Mouse (Mus musculus) forebrain, embryonic 10.5 days (tissue): Measurements from ENCODE around the gene Vamp8. TPM values are rescaled to one million over a fixed set of nuclear protein-coding genes. Genes with fewer than 3 reads are reported as not detected.

ENCODE experiments used
- DNase-seq: peaks from one replicate; pipeline ENCODE4 v3.0.0-alpha.2; 2017; ENCODE audit warnings: low spot score; ENCODE audit errors: extremely low spot score
- H3K27ac ChIP-seq: fragments of 300-500 bp; sonication (generic); 2 replicates; pipeline ENCODE4 v1.5.1; 2016; ENCODE audit warnings: mild to moderate bottlenecking
- H3K27me3 ChIP-seq: fragments of 300-500 bp; sonication (generic); 2 replicates; pipeline ENCODE4 v1.6.1; 2016; ENCODE audit warnings: mild to moderate bottlenecking; ENCODE audit not compliant: poor library complexity, severe bottlenecking
- H3K36me3 ChIP-seq: fragments of 300-500 bp; sonication (generic); replicated peaks from 2 replicates; pipeline ENCODE4 v1.6.1; 2016; ENCODE audit warnings: mild to moderate bottlenecking, moderate library complexity
- H3K4me1 ChIP-seq: fragments of 300-500 bp; sonication (generic); 2 replicates; pipeline ENCODE4 v1.6.1; 2016
- H3K4me3 ChIP-seq: fragments of 300-500 bp; sonication (generic); 2 replicates; pipeline ENCODE4 v1.5.1; 2016; ENCODE audit warnings: mild to moderate bottlenecking, moderate library complexity
- H3K9me3 ChIP-seq: fragments of 300-500 bp; sonication (generic); 2 replicates; pipeline ENCODE4 v1.6.1; 2016; ENCODE audit warnings: mild to moderate bottlenecking, moderate library complexity
- WGBS: fragments of 180-500 bp; shearing (Covaris S2); methylation state at CpG from one replicate; pipeline ENCODE4 v1.1.7; 2016; 5-methylcytosine and 5-hydroxymethylcytosine counted together
- polyA plus RNA-seq: library from polyadenylated mRNA; unstranded; fragments of >200 nt; fragmentation: Nextera tagmentation; extraction: Ambion mirVana; gene quantifications from 2 replicates; pipeline ENCODE4 v1.2.1, GENCODE M21; 2016

Vamp8 gene
- polyA plus RNA-seq, 1 experiment from 2014 or later, result 40.5 TPM

GRCm38 (mm10) chr6:72418279-72418678, 27.8 kb upstream of the Vamp8 start:
- H3K36me3 ChIP-seq, result peaks cover 59% of the 10 kb centered on the region
- H3K9me3 ChIP-seq, result no peaks in the 10 kb centered on the region
- H3K27me3 ChIP-seq, result no peaks in the 10 kb centered on the region
- DNase-seq, result no peak
- H3K4me1 ChIP-seq, result peaks cover 19% of the 10 kb centered on the region
- H3K4me3 ChIP-seq, result no peak overlapping the region
- WGBS, result 94% methylated on average over 4 of the region's 4 CpGs
- no peak overlapping the region for H3K27ac ChIP-seq

- peaks cover 39% of the 10 kb centered on the region for H3K36me3 ChIP-seq
- H3K27me3 ChIP-seq, result no peaks in the 10 kb centered on the region
- WGBS, result 85% methylated on average over 7 of the region's 7 CpGs
- no peak overlapping the region for H3K4me3 ChIP-seq
- peaks cover 19% of the 10 kb centered on the region for H3K4me1 ChIP-seq
- no peak for DNase-seq
- no peaks in the 10 kb centered on the region for H3K9me3 ChIP-seq
- no peak overlapping the region for H3K27ac ChIP-seq
Measured at GRCm38 (mm10) chr6:72415964-72416772, 25.7 kb upstream of the Vamp8 start.

GRCm38 (mm10) chr6:72415181-72415580, 24.7 kb upstream of the Vamp8 start:
- Histone ChIP-seq H3K4me1 (peaks cover 19% of the 10 kb centered on the region), H3K9me3 (no peaks in the 10 kb centered on the region), H3K36me3 (peaks cover 29% of the 10 kb centered on the region), H3K4me3 (peak overlapping the region; percentile 92), H3K27ac (no peak overlapping the region), H3K27me3 (no peaks in the 10 kb centered on the region)
- WGBS, result 88% methylated on average over 5 of the region's 5 CpGs
- no peak for DNase-seq

DNA sequence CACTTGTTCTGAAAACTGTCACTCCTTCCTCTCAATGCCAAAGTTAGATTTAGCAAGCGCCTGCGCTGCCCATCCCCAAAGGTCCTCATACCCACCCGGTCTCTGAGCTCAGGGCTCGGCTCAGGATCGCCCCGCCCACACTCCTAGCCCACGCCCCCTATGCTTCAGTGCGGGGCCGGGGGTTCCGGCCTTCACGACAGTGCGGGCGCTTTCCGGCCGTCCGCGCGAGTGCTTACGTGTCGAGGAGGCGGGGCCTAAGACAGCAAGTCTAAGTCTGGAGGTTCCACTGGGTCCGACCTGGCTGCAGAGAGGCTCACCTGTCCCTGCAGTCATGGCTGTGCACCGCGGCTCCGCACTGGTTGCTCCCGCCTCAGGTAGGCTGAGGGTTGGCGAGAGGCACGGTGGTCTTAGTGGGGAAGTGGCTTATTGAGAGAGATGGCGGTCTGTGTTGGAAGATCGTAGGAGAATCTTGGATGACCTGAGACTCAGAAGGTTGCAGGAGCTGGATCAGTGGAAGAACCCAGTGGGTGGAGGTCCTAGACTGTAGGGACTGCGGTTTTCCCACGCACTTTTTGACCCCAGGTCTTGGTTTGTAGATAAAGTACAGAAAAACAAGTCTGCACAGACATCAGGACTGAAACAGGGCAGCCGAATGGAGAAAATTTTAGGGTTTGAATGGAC, 23.7 kb upstream of the Vamp8 start, which contains the start of gene Ggcx:
TSS of gene Ggcx (plus strand) at position 233 of the 681 bp plus-strand sequence.
- Histone ChIP-seq H3K27ac (peak within 1 kb of the TSS; percentile 89), H3K4me1 (peaks cover 19% of the 10 kb centered on the region), H3K9me3 (no peaks in the 10 kb centered on the region)

GRCm38 (mm10) chr6:72410518-72410917, 20.0 kb upstream of the Vamp8 start:
- no peaks in the 10 kb centered on the region for H3K36me3 ChIP-seq
- H3K27ac ChIP-seq, result no peak overlapping the region
- WGBS, result 88% methylated on average over 7 of the region's 7 CpGs

More for the DNA sequence above, 23.7 kb upstream of the Vamp8 start, which contains the start of gene Ggcx:
- Histone ChIP-seq H3K36me3 (peaks cover 20% of the 10 kb centered on the region), H3K27me3 (no peaks in the 10 kb centered on the region), H3K4me3 (peak within 1 kb of the TSS; percentile 92)
- peak; percentile 94 for DNase-seq
- WGBS, result 2% methylated on average over 33 of the region's 33 CpGs

DNA sequence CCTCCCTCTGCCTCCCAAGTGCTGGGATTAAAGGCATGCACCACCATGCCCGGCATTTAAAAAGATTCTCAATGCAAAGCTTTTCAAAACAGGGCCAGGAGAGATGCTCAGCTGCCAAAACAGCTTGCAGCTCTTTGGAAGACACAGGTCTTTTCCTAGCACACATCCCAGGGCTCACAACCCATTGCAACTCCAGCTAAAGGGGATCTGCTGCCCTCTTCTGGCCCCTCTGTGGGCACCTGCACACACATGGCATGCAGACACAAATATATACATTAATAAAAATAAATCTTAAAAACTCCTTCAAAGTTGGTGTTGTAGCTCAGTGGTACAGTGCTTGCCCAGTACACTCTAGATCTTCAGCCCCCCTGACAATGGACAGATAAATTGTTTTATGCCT, 19.5 kb upstream of the Vamp8 start:
- no peak for DNase-seq
- no peaks in the 10 kb centered on the region for H3K36me3 ChIP-seq
- no peaks in the 10 kb centered on the region for H3K9me3 ChIP-seq
- H3K27ac ChIP-seq, result no peak overlapping the region
- 47% methylated on average over 1 of the region's 1 CpGs for WGBS
- H3K4me1 ChIP-seq, result peaks cover 15% of the 10 kb centered on the region
- H3K27me3 ChIP-seq, result no peaks in the 10 kb centered on the region
- no peak overlapping the region for H3K4me3 ChIP-seq

More at GRCm38 (mm10) chr6:72410518-72410917, 20.0 kb upstream of the Vamp8 start:
- peaks cover 19% of the 10 kb centered on the region for H3K4me1 ChIP-seq
- no peaks in the 10 kb centered on the region for H3K27me3 ChIP-seq
- H3K4me3 ChIP-seq, result no peak overlapping the region
- DNase-seq, result no peak
- H3K9me3 ChIP-seq, result no peaks in the 10 kb centered on the region

DNA sequence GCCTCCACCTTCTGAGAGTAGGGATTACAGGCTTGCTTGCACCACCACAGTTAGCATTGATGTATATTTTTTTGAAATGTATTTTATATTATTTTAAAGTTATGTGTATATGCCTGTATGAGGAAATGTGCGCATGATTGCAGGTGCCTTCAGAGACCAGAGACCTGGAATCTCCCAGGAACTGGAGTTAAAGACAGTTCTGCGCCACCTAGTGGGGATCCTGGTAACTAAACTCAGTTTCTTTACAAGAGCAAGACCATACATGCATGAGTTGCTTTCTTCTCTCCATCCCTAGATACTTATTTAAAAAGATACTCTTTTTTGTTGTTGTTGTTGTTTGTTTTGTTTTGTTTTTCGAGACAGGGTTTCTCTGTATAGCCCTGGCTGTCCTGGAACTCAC, 19.1 kb upstream of the Vamp8 start:
- Histone ChIP-seq H3K27ac (no peak overlapping the region), H3K36me3 (no peaks in the 10 kb centered on the region), H3K4me1 (peaks cover 11% of the 10 kb centered on the region), H3K9me3 (no peaks in the 10 kb centered on the region), H3K27me3 (no peaks in the 10 kb centered on the region), H3K4me3 (no peak overlapping the region)
- DNase-seq, result peak; percentile 44
- WGBS, result 22% methylated on average over 3 of the region's 3 CpGs

DNA sequence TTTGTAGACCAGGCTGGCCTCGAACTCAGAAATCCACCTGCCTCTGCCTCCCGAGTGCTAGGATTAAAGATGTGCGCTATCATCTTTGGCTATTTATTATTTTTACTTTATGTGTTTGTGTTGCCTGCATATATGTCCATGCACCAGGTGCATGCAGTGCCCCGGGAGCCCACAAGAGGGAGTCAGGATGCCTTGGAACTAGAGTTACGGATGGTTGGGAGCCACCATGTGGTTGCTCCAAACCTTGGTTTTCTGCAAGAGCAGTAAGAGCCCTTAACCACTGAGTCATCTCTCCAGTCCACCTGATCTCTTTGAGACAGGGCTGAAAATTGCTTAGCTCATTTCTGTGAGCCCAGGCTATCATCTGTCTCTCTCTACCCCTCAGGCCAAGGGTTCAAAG, 16.6 kb upstream of the Vamp8 start:
- Histone ChIP-seq H3K4me3 (no peak overlapping the region), H3K9me3 (no peaks in the 10 kb centered on the region), H3K4me1 (no peaks in the 10 kb centered on the region), H3K27me3 (no peaks in the 10 kb centered on the region), H3K27ac (no peak overlapping the region), H3K36me3 (no peaks in the 10 kb centered on the region)
- peak; percentile 87 for DNase-seq
- WGBS, result 2% methylated on average over 5 of the region's 5 CpGs

- H3K9me3 ChIP-seq, result no peaks in the 10 kb centered on the region
- no peaks in the 10 kb centered on the region for H3K27me3 ChIP-seq
- no peak overlapping the region for H3K27ac ChIP-seq
- no peaks in the 10 kb centered on the region for H3K36me3 ChIP-seq
- no peaks in the 10 kb centered on the region for H3K4me1 ChIP-seq
- no peak for DNase-seq
- WGBS, result 86% methylated on average over 7 of the region's 7 CpGs
- H3K4me3 ChIP-seq, result no peak overlapping the region
Measured at GRCm38 (mm10) chr6:72405356-72405755, 14.9 kb upstream of the Vamp8 start.

- no peak overlapping the region for H3K4me3 ChIP-seq
- H3K4me1 ChIP-seq, result no peaks in the 10 kb centered on the region
- H3K36me3 ChIP-seq, result no peaks in the 10 kb centered on the region
- H3K9me3 ChIP-seq, result no peaks in the 10 kb centered on the region
- peak; percentile 61 for DNase-seq
- H3K27me3 ChIP-seq, result no peaks in the 10 kb centered on the region
- no peak overlapping the region for H3K27ac ChIP-seq
- 29% methylated on average over 7 of the region's 7 CpGs for WGBS
Measured at GRCm38 (mm10) chr6:72401875-72402274, 11.4 kb upstream of the Vamp8 start.

- Histone ChIP-seq H3K4me1 (no peaks in the 10 kb centered on the region), H3K9me3 (no peaks in the 10 kb centered on the region), H3K27me3 (no peaks in the 10 kb centered on the region), H3K4me3 (no peak overlapping the region), H3K36me3 (no peaks in the 10 kb centered on the region), H3K27ac (no peak overlapping the region)
- no peak for DNase-seq
- 64% methylated on average over 2 of the region's 2 CpGs for WGBS
Measured at GRCm38 (mm10) chr6:72399967-72400366, 9.5 kb upstream of the Vamp8 start.

DNA sequence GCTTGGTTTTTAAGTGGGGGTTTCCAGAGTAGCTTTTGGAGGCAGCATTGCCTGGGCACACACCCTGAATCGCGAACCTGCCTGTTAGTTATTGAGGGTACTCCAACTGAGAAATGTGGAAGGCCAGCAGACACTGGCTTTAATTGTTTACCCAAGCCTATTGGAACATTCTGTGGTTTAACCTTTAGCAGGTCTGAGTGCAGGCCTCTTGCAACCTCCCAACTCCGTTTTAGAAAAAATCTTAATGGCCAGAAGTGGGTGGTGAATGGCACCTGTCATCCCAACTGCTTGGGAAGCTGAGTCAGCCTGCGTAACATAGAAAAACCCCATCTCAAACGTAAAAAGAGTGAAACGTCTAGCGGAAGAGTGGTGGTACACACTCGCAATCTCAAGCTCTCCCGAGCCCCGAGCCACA, 6.3 kb upstream of the Vamp8 start:
- no peaks in the 10 kb centered on the region for H3K9me3 ChIP-seq
- DNase-seq, result no peak
- no peak overlapping the region for H3K4me3 ChIP-seq
- H3K27ac ChIP-seq, result no peak overlapping the region
- WGBS, result 85% methylated on average over 10 of the region's 10 CpGs
- no peaks in the 10 kb centered on the region for H3K27me3 ChIP-seq
- no peaks in the 10 kb centered on the region for H3K4me1 ChIP-seq
- H3K36me3 ChIP-seq, result no peaks in the 10 kb centered on the region

DNA sequence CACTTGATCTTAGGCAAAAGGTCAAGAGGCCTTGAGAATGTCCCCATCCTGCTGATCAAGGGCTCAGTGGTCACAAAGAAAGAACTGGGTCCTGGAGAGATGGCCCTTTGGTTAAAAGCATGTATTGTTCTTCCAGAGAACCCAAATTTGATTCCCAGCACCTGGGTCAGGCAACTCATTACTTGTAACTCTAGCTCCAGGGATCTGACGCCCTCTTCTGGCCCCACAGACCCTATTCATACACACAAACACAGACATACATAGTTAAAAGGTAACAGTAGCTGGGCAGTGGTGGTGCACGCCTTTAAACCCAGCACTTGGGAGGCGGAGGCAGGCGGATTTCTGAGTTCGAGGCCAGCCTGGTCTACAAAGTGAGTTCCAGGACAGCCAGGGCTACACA, 1.8 kb upstream of the Vamp8 start:
- 83% methylated on average over 5 of the region's 5 CpGs for WGBS
- DNase-seq, result no peak
- Histone ChIP-seq H3K27ac (no peak overlapping the region), H3K36me3 (no peaks in the 10 kb centered on the region), H3K4me1 (peaks cover 37% of the 10 kb centered on the region), H3K9me3 (no peaks in the 10 kb centered on the region), H3K4me3 (no peak overlapping the region), H3K27me3 (peaks cover 28% of the 10 kb centered on the region; the same call in 1 of the 2 replicates)
